Mouse (Mus musculus) CH12F3 (cell line): Measurements from ENCODE around the gene Lzic.

Experiments
- in situ Hi-C: fragments of 300-500 bp; cut with MboI; formaldehyde crosslinking; loops from 2 replicates; pipeline ENCODE4 v1.14.3; 2020; ENCODE audit warnings: low sequenced_read_pairs

The Lzic gene

GRCm38 (mm10) chr4:149525811-149526210, 40.8 kb downstream of the Lzic start:
- in situ Hi-C loops: no loop called here

DNA sequence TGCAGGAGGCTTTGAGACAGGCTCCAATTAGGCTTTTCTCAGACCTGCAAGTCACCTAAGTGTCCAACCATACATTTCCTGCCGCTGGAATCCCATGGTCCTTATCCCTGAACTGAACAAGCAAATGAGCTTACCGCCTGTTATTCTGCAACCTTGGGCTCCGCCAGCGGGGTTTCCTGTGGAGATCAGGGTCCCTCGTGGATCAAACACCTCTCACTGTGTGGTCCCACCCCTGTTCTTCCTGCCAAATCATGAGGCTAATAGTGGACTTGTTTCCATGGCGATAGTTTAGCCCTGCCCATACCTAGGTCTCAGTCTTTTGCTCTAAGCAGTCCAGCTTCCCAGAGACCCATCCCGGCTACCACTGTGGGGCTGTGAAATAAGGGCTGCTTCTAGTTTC, 41.3 kb downstream of the Lzic start:
- in situ Hi-C loops: no loop called here

DNA sequence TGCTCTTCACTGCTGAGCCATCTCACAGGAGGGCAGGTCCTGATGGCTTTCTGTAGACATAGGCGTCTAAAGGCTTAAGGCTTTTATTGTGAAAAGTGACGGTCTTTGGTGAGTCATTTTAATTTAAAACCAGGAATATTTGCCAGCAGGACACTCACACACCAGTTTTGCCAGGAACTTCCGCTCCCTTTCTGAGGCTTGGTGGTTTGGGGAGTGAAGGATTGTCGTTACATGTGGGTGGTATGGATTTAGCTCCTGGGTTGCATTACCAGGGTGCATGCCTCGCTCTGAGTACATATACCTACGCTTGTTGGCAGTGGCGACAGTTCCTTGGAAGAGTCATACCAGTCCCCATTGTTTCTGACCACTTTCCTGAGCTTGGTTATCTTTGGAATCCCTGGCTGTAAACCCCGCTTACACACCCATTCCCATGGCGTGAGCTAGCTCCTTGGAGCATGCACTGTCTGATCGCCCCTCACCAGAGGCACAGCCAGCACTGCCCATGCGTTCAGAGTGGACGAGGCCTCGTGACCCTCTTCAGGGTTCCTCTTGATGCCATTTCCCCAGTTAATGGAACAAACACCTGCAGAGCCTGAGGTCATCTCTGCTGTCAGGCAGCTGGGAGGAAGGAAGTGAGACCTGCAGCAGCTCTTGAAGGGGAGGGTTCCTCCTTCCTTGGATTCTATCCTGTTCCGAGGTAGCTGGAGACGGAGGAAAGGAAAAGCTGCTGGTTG, 42.8 kb downstream of the Lzic start:
- in situ Hi-C loops: no loop called here

DNA sequence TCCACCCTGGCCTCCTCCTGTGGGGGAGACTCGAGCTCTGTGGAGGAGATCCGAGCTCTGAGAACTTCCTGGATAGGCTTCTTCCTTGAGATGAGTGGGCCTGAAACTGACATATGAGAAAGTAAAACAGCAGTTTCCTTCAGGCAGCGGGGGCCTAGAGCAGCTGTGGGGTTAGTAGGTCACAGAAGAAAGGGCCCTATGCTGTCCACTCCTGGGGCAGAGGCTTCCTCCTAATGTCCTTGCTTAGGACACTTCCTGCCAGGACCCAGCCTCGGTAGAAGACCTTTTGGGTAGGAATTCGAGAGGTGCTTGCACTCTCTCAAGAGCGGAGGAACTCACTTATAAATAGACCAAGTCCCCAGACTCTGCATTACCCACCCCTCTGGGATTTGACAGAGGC, 44.7 kb downstream of the Lzic start:
- in situ Hi-C loops: no loop called here

- in situ Hi-C loops: no loop called here
These were observed 54.4 kb downstream of the Lzic start for GRCm38 (mm10) chr4:149539441-149539840.

DNA sequence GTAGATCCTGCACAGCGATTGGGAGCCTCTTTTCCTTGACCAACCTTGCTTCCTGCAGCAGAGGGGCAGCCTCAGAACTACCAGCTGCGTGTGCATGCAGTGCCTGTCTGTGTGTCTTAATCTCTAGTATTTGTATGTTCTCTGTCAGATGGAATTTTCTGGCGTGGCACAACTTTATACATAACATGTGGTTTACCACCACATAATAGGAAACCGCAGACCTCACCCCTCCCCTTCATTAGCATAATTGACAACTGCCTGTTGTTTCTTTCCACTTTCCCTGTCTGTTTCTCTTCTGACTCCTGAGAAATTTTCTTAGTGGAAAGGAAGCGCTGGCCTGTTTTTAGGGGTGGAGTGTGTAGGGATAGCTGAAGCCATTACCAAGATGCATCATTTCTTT, 56.9 kb downstream of the Lzic start:
- in situ Hi-C loops: loop anchor here (10.0 kb wide), 1 partner anchor 397 kb away; no protein-coding TSS in a partner anchor

DNA sequence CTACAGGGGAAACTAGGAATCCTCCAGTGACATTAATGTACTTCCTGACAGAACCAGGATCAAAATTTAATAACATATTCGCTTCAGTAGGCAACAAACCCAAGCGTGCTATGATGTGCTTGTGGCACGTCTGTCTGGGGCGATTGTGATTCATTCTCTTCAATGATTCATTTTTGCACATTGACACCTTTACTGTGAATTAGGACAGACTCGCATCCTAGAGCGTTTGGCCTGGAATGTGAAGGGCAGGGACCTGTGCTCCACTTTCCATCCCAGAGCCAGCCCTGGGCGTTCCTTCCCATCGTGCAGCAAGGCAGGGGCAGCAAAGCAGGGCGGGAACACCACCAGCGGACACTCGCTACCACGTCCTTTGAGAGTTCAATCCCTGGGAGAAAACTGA, 57.4 kb downstream of the Lzic start:
- in situ Hi-C loops: loop anchor here (10.0 kb wide), 1 partner anchor 398 kb away; no protein-coding TSS in a partner anchor

GRCm38 (mm10) chr4:149542927-149543553, 58.0 kb downstream of the Lzic start:
- in situ Hi-C loops: loop anchor here (10.0 kb wide), 1 partner anchor 398 kb away; no protein-coding TSS in a partner anchor

GRCm38 (mm10) chr4:149544892-149545291, 59.9 kb downstream of the Lzic start:
- in situ Hi-C loops: loop anchor here (10.0 kb wide), 1 partner anchor 400 kb away; no protein-coding TSS in a partner anchor
